Mouse (Mus musculus): ENCODE results near the gene Kcnc2. TPM values are rescaled to one million over a fixed set of nuclear protein-coding genes. Genes with fewer than 3 reads are reported as not detected.

Kcnc2 gene
- total RNA-seq, 2 experiments from 2014 or later: not detected

Other genes starting within 250 kb of the Kcnc2 start
- not detected in 2 replicates for gene Glipr1l1, start 210.9 kb upstream of the Kcnc2 start, total RNA-seq (2014; fragmentation: Nextera tagmentation)
- gene Glipr1l1, start 210.9 kb upstream of the Kcnc2 start, total RNA-seq (2017): not detected in 2 replicates
- not detected in 2 replicates for gene Glipr1l2, start 187.8 kb upstream of the Kcnc2 start, total RNA-seq (2014; fragmentation: Nextera tagmentation)
- gene Glipr1l2, start 187.8 kb upstream of the Kcnc2 start, total RNA-seq (2017): not detected in 2 replicates
- gene Glipr1l3, start 110.8 kb upstream of the Kcnc2 start, total RNA-seq (2014; fragmentation: Nextera tagmentation): not detected in 2 replicates
- not detected in 2 replicates for gene Glipr1l3, start 110.8 kb upstream of the Kcnc2 start, total RNA-seq (2017)
- not detected in 2 replicates for gene Caps2, start 107.5 kb upstream of the Kcnc2 start, total RNA-seq (2014; fragmentation: Nextera tagmentation)
- not detected in 2 replicates for gene Caps2, start 107.5 kb upstream of the Kcnc2 start, total RNA-seq (2017)

All from megakaryocyte-erythroid progenitor cell, adult 5-6 weeks (primary cell).